Mouse (Mus musculus) liver, embryonic 14.5 days (tissue): ENCODE data around the gene Ccl24.

Source experiments
- CTCF ChIP-seq: IDR thresholded peaks from 2 replicates; pipeline ENCODE4 v1.5.1; 2016; ENCODE audit warnings: antibody characterized with exemption, low read depth, control low read depth
- EP300 ChIP-seq: IDR thresholded peaks from 2 replicates; pipeline ENCODE4 v1.6.1; 2016; ENCODE audit warnings: antibody characterized with exemption, low read depth

DNA sequence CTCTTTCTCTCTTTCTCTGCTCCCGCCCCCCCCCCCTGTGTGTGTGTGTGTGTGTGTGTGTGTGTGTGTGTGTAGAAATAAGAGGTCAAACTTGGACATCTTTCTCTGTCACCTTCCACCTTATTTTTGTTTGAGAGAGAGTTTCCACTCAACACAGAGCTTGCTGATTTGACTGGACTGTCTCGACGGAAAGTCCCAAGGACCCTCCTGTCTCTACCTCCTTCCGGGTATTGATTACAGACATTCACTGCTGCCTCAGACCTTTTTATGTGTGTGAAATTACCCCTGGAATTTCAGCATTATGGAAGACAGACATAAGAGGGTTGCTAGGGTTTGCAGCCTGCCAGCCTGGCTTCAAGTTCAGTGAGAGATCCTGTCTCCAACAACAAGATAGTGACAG, 16.6 kb downstream of the Ccl24 start:
- TF ChIP-seq CTCF (no peak), EP300 (no peak)
